Mouse (Mus musculus): ENCODE results near the gene Cox7b2. TPM values are rescaled to one million over a fixed set of nuclear protein-coding genes. Genes with fewer than 3 reads are reported as not detected.

Cox7b2 gene
- polyA plus RNA-seq, 1 experiment from 2014 or later: 0.43 TPM

- Histone ChIP-seq H3K27ac (ENCODE audit: low read depth, low read length) (no peak overlapping the region), H3K4me3 (ENCODE audit: low read depth, low read length) (no peak overlapping the region), H3K9ac (ENCODE audit: low read depth, low read length) (no peak overlapping the region), H3K36me3 (ENCODE audit: control insufficient read depth, insufficient read depth, low read length) (no peaks in the 10 kb centered on the region), H3K4me2 (no peak overlapping the region), H3K4me1 (ENCODE audit: control insufficient read depth, insufficient read depth, low read length) (no peaks in the 10 kb centered on the region), H3K9me3 (replicated peaks; ENCODE audit: control insufficient read depth, low read length) (no peaks in the 10 kb centered on the region), H3K27me3 (ENCODE audit: control insufficient read depth, insufficient read depth, low read length) (no peaks in the 10 kb centered on the region)
- ATAC-seq (replicated peaks; ENCODE audit: insufficient number of reproducible peaks, low FRiP score, low TSS enrichment): no peak
- WGBS (ENCODE audit: insufficient replicate concordance): 77% methylated on average over 6 of the region's 6 CpGs
Measured at GRCm38 (mm10) chr5:71440174-71440573, 107.8 kb downstream of the Cox7b2 start.

Other genes with a start within 250 kb of the Cox7b2 start
- gene Gabrb1, start 109.9 kb upstream of the Cox7b2 start, polyA plus RNA-seq (2014; fragmentation: Nextera tagmentation; extraction: Ambion mirVana): 1.1 and 1.7 TPM in 2 replicates
- 4.9 and 6.7 TPM in 2 replicates for gene Gabra4, start 110.1 kb upstream of the Cox7b2 start, polyA plus RNA-seq (2014; fragmentation: Nextera tagmentation; extraction: Ambion mirVana)

Data from heart, embryonic 11.5 days (tissue).